Mouse (Mus musculus) layer of hippocampus, postnatal 10 days (tissue): Measurements from ENCODE around the gene Itgae. TPM values are rescaled to one million over a fixed set of nuclear protein-coding genes. Genes with fewer than 3 reads are reported as not detected.

ENCODE experiments used
- DNase-seq, 2 experiments: peaks; one replicate each; pipeline ENCODE4 v3.0.0; 2021; ENCODE audit warnings: low spot score in 2 of 2
- total RNA-seq, 2 experiments: library from RNA; stranded (reverse); gene quantifications; 2 replicates each; pipeline ENCODE4 v1.2.3; 2021

The Itgae gene
- total RNA-seq, 2 experiments from 2014 or later = 0.11 to 0.32 TPM

DNA sequence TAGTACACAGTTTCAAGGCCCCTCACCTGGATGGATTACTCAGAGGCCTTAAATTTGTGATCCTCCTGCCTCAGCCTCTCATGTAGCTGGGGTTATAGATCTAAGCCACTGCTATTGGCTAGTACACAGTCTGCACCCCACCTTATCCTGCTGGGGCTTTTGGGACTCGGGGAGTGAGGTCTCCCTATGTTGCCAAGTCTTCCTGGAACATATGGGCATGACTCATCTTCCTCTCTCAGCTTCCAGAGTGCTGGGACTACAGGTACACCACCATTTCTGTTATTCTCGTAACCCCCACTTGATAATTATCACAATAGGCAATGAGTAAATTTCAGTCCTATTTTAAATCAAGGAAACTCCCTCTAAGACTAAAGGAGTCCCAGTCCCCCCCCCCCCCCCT lies 104.1 kb downstream of the Itgae start:
- no peak for DNase-seq

Other genes with a start within 250 kb of the Itgae start
- gene Atp2a3, start 129.4 kb upstream of the Itgae start, total RNA-seq = 1 to 10 TPM; 5.8 to 7.6 TPM
- gene P2rx1, start 91.5 kb upstream of the Itgae start, total RNA-seq = under 1 TPM; 0.78 to 0.96 TPM
- 10 to 100 TPM; 51.5 to 55.1 TPM for gene Camkk1, start 71.6 kb upstream of the Itgae start, total RNA-seq
- 1 to 10 TPM; 9.5 to 10.0 TPM for gene Ncbp3, start 42.8 kb upstream of the Itgae start, total RNA-seq
- 1 to 10 TPM; 1.2 to 1.7 TPM for gene Haspin, start 47.7 kb downstream of the Itgae start, total RNA-seq
- gene P2rx5, start 69.8 kb downstream of the Itgae start, total RNA-seq = 1 to 10 TPM; 1.5 to 1.7 TPM
- gene Emc6, start 86.5 kb downstream of the Itgae start, total RNA-seq = 10 to 100 TPM; 69.1 to 79.6 TPM
- gene Tax1bp3, start 86.5 kb downstream of the Itgae start, total RNA-seq = 10 to 100 TPM; 21.5 to 23.9 TPM
- 10 to 100 TPM; 18.3 to 18.6 TPM for gene Ctns, start 108.5 kb downstream of the Itgae start, total RNA-seq
- gene Shpk, start 108.9 kb downstream of the Itgae start, total RNA-seq = 1 to 10 TPM; 2.7 to 2.8 TPM
- under 1 TPM; 0.09 to 0.25 TPM for gene Trpv1, start 143.7 kb downstream of the Itgae start, total RNA-seq
- gene Trpv3, start 176.8 kb downstream of the Itgae start, total RNA-seq = under 1 TPM; 0.32 to 0.42 TPM
- 1 to 10 TPM; 2.5 to 3.7 TPM for gene Aspa, start 239.0 kb downstream of the Itgae start, total RNA-seq
- not detected for gene Gm49340, start 239.2 kb downstream of the Itgae start, total RNA-seq
- not detected for gene Spata22, start 239.2 kb downstream of the Itgae start, total RNA-seq